Mouse (Mus musculus) bone marrow macrophage, adult 2 months (primary cell): ENCODE measurements around the gene Dcaf10.

Experiments used
- CTCF ChIP-seq: IDR thresholded peaks from 2 replicates; pipeline ENCODE4 v1.5.1; 2012; ENCODE audit warnings: low read depth, mild to moderate bottlenecking, low read length, moderate library complexity
- POLR2A ChIP-seq: IDR thresholded peaks from 2 replicates; pipeline ENCODE4 v1.6.1; 2012; ENCODE audit warnings: mild to moderate bottlenecking, low read depth, low read length, borderline replicate concordance

DNA sequence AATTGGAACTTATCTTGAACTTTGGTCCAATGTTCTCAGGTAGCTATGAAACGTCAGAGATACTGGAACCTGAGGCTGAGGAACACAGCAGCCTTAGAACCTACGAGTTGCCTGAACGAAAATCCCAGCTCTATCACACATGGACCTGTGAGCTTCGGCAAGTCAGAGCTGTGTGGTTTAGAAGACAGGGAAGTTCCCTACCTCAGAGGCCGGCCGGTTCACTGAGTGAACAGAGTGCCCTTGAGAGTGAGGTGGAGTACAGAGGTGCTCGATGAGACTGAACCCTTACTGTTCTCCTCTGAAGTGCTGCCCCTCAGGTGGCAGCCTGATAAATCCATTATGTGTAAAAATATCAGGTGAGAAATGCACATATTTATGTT lies 61.6 kb downstream of the Dcaf10 start:
- TF ChIP-seq POLR2A (no peak), CTCF (no peak)
